8 mouse cellular contexts compared by ENCODE assay signal in genomic region chr1:153740775-153741400, GRCm38 (mm10). TPM values are rescaled to one million over a fixed set of nuclear protein-coding genes. Genes with fewer than 3 reads are reported as not detected.
A peak's percentile ranks its signal among the peaks of the same experiment; 100 is the strongest.
DNase-seq lines count a peak whose midpoint lies in the region; ATAC-seq and TF ChIP-seq lines count a peak whose summit lies in the region.

No protein-coding gene starts in this region.

- no peak for TF ChIP-seq POLR2A in thymus, adult 2 months (IDR thresholded peaks at IDR 0.05; ENCODE audit: control insufficient read depth, extremely low read depth, insufficient read depth, low read length, poor library complexity)

- no peaks in the 10 kb centered on the region for H3K36me3 ChIP-seq in thymus, adult 2 months (ENCODE audit: control insufficient read depth, insufficient read depth, low read length)
- peaks cover 6% of the 10 kb centered on the region for H3K36me3 ChIP-seq in limb, embryonic 15.5 days

- H3K9me3 ChIP-seq in limb, embryonic 15.5 days, result no peaks in the 10 kb centered on the region

- TF ChIP-seq CTCF in thymus, adult 2 months (IDR thresholded peaks at IDR 0.05; ENCODE audit: borderline replicate concordance, control insufficient read depth, extremely low read depth, insufficient read depth, low read length, poor library complexity), result no peak

- 0 out of 2 replicates have a peak overlapping the region, but pooled peaks have one; percentile 8 for H3K4me3 ChIP-seq in thymus, adult 2 months (ENCODE audit: control insufficient read depth, insufficient read depth, low read length)
- peak overlapping the region; percentile 45 for H3K4me3 ChIP-seq in limb, embryonic 15.5 days

- peak overlapping the region; percentile 81 for H3K4me2 ChIP-seq in limb, embryonic 15.5 days

- no peak for ATAC-seq in limb, embryonic 15.5 days (ENCODE audit: insufficient number of reproducible peaks, low FRiP score, low TSS enrichment, low read depth)
- no peak for ATAC-seq in erythroid progenitor cell, adult 5-6 weeks (replicated peaks; ENCODE audit: low FRiP score, poor library complexity, severe bottlenecking)

- peaks cover 10% of the 10 kb centered on the region for H3K4me1 ChIP-seq in thymus, adult 2 months (replicated peaks; ENCODE audit: control insufficient read depth, insufficient read depth, low read length)
- H3K4me1 ChIP-seq in limb, embryonic 15.5 days, result peaks cover 29% of the 10 kb centered on the region

- H3K27me3 ChIP-seq in thymus, adult 2 months (ENCODE audit: control insufficient read depth, insufficient read depth, low read length), result no peaks in the 10 kb centered on the region; the same call in 1 of the 2 replicates
- H3K27me3 ChIP-seq in limb, embryonic 15.5 days, result peaks cover 15% of the 10 kb centered on the region

- no peak overlapping the region for H3K27ac ChIP-seq in thymus, adult 2 months (ENCODE audit: control insufficient read depth, insufficient read depth, low read length)
- H3K27ac ChIP-seq in limb, embryonic 15.5 days, result no peak overlapping the region

- peak; percentile 21 to 45 for DNase-seq in cerebellum, postnatal 25 days
- DNase-seq in cerebellum, adult 11 months, result no peak
- DNase-seq in thymus, adult 2 months, result no peak
- DNase-seq in thymus, postnatal 25 days, result no peak
- no peak for DNase-seq in left cerebral cortex, postnatal 14 days (ENCODE audit: low spot score in 2 of 2)
- DNase-seq in left cerebral cortex, postnatal 25 days (ENCODE audit: low spot score in 2 of 2), result no peak

- 0 out of 2 replicates have a peak overlapping the region, but pooled peaks have one; percentile 35 for H3K9ac ChIP-seq in limb, embryonic 15.5 days

- intact Hi-C loops in left cerebral cortex, postnatal 14 days (cut with DNase I), result loop anchor here (5.0 kb wide), 1 partner anchor 64 kb away; no protein-coding TSS in a partner anchor
- intact Hi-C loops in left cerebral cortex, postnatal 25 days (cut with DNase I), result loop anchor here (10.0 kb wide), 1 partner anchor 256 kb away; the partner anchor contains the start of gene Dhx9

- 67% methylated on average over 12 of the region's 12 CpGs for WGBS in thymus, adult 2 months
- WGBS in limb, embryonic 15.5 days, result 38% methylated on average over 12 of the region's 12 CpGs

RNA-seq across cellular contexts. Expression of gene Rgs16, which starts 0.7 kb away (rescaled TPM):
- polyA plus RNA-seq in thymus, adult 2 months (2012; rRNA removed), result 2.8 and 3.1 TPM in 2 replicates
- polyA plus RNA-seq in limb, embryonic 15.5 days (2015; fragmentation: Nextera tagmentation; extraction: Ambion mirVana), result 12.7 and 17.9 TPM in 2 replicates
- total RNA-seq in left cerebral cortex, postnatal 14 days (2021), result 1 to 10 TPM; 6.6 to 6.8 TPM
- total RNA-seq in left cerebral cortex, postnatal 25 days (2021), result 1 to 10 TPM; 7.1 to 8.7 TPM
- total RNA-seq in erythroid progenitor cell, adult 5-6 weeks (2015; ENCODE audit: low replicate concordance), result not detected in 2 replicates
- total RNA-seq in erythroid progenitor cell, adult 5-6 weeks (2017; ENCODE audit: low replicate concordance), result not detected in 2 replicates

RNA-seq across cellular contexts. Expression of gene Rnasel, which starts 8.3 kb away (rescaled TPM):
- polyA plus RNA-seq in thymus, adult 2 months (2012; rRNA removed), result 11.8 and 12.3 TPM in 2 replicates
- polyA plus RNA-seq in limb, embryonic 15.5 days (2015; fragmentation: Nextera tagmentation; extraction: Ambion mirVana), result 10.2 and 10.6 TPM in 2 replicates
- total RNA-seq in left cerebral cortex, postnatal 14 days (2021), result 1 to 10 TPM; 7.6 to 8.3 TPM
- 1 to 10 TPM; 8.8 to 9.3 TPM for total RNA-seq in left cerebral cortex, postnatal 25 days (2021)
- 96.2 and 117 TPM in 2 replicates for total RNA-seq in erythroid progenitor cell, adult 5-6 weeks (2015; ENCODE audit: low replicate concordance)
- total RNA-seq in erythroid progenitor cell, adult 5-6 weeks (2017; ENCODE audit: low replicate concordance), result 128 and 171 TPM in 2 replicates

Comparison
In these comparisons a context has a peak if more than half of its experiments do, and no peak if none do; other contexts are left out.
1. DNase-seq: peak in cerebellum, postnatal 25 days (2 of 2); none in cerebellum, adult 11 months (single experiment), thymus, adult 2 months (single experiment), thymus, postnatal 25 days (single experiment), left cerebral cortex, postnatal 14 days (0 of 2) and left cerebral cortex, postnatal 25 days (0 of 2).
2. RNA of gene Rgs16, which starts 0.7 kb away (total RNA-seq): 7.1 to 8.7 TPM in left cerebral cortex, postnatal 25 days and 6.6 to 6.8 TPM in left cerebral cortex, postnatal 14 days; not detected in erythroid progenitor cell, adult 5-6 weeks; every median in the first group is over 4 times any median in the second.
3. RNA of gene Rnasel, which starts 8.3 kb away (total RNA-seq): 96.2 to 171 TPM in erythroid progenitor cell, adult 5-6 weeks; 8.8 to 9.3 TPM in left cerebral cortex, postnatal 25 days and 7.6 to 8.3 TPM in left cerebral cortex, postnatal 14 days; every median in the first group is over 4 times any median in the second.